Mouse (Mus musculus): ENCODE data around the gene Defb45. TPM values are rescaled to one million over a fixed set of nuclear protein-coding genes. Genes with fewer than 3 reads are reported as not detected.

The Defb45 gene
- polyA plus RNA-seq, 1 experiment, result not detected

DNA sequence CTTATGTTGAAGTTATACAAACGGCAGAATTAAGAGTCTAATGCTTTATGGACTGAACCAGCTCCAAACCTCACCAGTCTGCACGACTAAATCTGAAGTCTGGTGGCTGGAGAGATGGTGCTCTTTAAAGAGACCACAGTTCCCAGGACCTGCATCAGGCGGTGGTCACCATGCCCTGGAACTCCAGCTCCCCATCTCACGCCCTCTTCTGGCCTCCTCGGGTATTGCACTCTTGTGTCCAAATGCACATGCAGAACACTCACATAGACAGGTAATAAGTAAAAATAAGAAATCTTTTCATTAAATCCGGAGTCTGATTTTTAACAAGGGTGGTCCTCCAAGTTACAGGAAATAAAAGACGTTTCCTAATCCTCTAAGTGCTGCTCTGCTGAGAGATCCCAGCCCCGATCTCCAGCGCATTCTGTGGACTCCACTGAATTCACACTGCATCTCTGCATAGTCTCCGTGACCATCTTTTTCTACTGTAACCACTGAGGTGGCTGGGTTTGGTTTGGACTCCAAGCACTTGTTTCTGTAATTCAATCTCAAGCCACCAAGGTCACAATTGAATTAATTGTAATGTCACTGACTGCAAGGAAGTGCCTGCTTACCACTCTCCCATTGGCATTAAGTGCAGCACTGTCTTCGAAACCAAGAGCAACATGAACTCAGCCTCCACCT is 26.9 kb downstream of the Defb45 start, which contains the start of gene Defb21:
Gene Defb21 (plus strand): TSS at position 631 of the 681 bp plus-strand sequence.
- no peak within 1 kb of the TSS for H3K27ac ChIP-seq (ENCODE audit: control insufficient read depth, insufficient read depth, low read depth, low read length, poor library complexity)
- H3K4me3 ChIP-seq (replicated peaks; ENCODE audit: control insufficient read depth, low read depth, low read length), result no peak within 1 kb of the TSS
- TF ChIP-seq CTCF (IDR thresholded peaks at IDR 0.05; ENCODE audit: control insufficient read depth, insufficient read depth, low read length) (peak; percentile 45), POLR2A (IDR thresholded peaks at IDR 0.05; ENCODE audit: borderline replicate concordance, control insufficient read depth, low read depth, low read length) (no peak)
- WGBS, result 58% methylated on average over 11 of the region's 11 CpGs
- no peaks in the 10 kb centered on the region for H3K4me1 ChIP-seq (ENCODE audit: control insufficient read depth, insufficient read depth, low read length)

DNA sequence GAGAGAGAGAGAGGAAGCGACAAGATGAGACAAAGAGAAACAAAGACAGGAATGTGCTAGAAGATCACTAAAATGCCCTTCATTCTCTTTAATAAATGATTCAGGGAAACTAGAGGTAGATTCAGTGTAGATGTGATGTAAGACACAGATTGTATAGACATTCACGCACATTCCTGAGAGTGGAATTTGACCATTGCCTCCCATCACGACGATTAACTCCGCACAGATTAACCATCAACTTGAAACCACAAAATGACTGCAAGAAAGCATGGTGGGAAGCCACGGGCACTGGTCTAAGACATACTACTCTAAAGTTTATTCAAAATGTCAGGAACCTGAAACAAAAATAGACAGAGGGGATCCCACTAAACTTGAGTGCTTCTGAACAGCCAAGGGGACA is 28.9 kb downstream of the Defb45 start:
- TF ChIP-seq CTCF (IDR thresholded peaks at IDR 0.05; ENCODE audit: control insufficient read depth, insufficient read depth, low read length) (no peak), POLR2A (IDR thresholded peaks at IDR 0.05; ENCODE audit: borderline replicate concordance, control insufficient read depth, low read depth, low read length) (no peak)
- no peaks in the 10 kb centered on the region for H3K4me1 ChIP-seq (ENCODE audit: control insufficient read depth, insufficient read depth, low read length)
- WGBS, result 54% methylated on average over 6 of the region's 6 CpGs
- H3K27ac ChIP-seq (ENCODE audit: control insufficient read depth, insufficient read depth, low read depth, low read length, poor library complexity), result no peak overlapping the region
- no peak overlapping the region for H3K4me3 ChIP-seq (replicated peaks; ENCODE audit: control insufficient read depth, low read depth, low read length)

DNA sequence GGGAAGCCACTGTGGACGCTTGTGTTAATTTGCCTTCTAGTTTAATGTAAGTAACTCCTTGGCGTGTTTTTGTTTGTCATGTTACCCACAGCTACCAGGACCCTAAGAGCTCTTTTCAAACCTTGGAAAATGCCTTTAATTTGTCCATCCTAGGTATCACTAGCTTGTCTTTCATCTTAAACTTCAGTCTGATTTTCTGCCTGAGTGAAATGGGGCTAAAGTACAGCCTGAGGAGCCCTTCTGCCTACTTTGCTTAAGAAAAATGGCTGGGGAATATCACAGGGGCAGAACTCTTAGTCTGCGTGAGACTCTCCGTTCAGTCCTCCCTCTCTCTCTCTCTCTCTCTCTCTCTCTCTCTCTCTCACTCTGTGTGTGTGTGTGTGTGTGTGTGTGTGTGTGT is 29.3 kb downstream of the Defb45 start:
- 68% methylated on average over 4 of the region's 4 CpGs for WGBS
- Histone ChIP-seq H3K27ac (ENCODE audit: control insufficient read depth, insufficient read depth, low read depth, low read length, poor library complexity) (no peak overlapping the region), H3K4me3 (replicated peaks; ENCODE audit: control insufficient read depth, low read depth, low read length) (no peak overlapping the region), H3K4me1 (ENCODE audit: control insufficient read depth, insufficient read depth, low read length) (no peaks in the 10 kb centered on the region)
- no peak for TF ChIP-seq CTCF (IDR thresholded peaks at IDR 0.05; ENCODE audit: control insufficient read depth, insufficient read depth, low read length)
- TF ChIP-seq POLR2A (IDR thresholded peaks at IDR 0.05; ENCODE audit: borderline replicate concordance, control insufficient read depth, low read depth, low read length), result no peak

DNA sequence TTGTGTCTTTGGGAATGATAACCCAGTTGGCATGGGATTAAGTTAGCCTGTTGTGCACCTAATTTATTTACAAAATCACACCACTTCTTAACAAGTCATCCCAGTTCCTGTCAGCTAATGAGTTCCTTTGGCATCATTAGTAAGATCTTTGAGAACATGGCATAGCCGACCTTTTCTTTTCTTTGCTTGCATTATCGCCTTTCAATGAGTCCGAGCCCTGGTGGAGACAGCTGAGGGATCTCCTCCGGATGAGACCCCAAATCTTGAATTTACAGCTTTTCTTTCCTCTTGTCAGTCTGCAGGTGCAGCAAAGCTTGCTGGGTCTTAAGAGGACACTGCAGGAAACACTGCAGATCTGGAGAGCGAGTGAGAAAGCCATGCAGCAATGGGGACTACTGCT is 30.2 kb downstream of the Defb45 start, which contains the start of gene Gm17416:
Gene Gm17416 (plus strand): TSS at position 301 of the 400 bp plus-strand sequence.
- TF ChIP-seq CTCF (IDR thresholded peaks at IDR 0.05; ENCODE audit: control insufficient read depth, insufficient read depth, low read length) (no peak), POLR2A (IDR thresholded peaks at IDR 0.05; ENCODE audit: borderline replicate concordance, control insufficient read depth, low read depth, low read length) (no peak)
- Histone ChIP-seq H3K4me1 (ENCODE audit: control insufficient read depth, insufficient read depth, low read length) (no peaks in the 10 kb centered on the region), H3K27ac (ENCODE audit: control insufficient read depth, insufficient read depth, low read depth, low read length, poor library complexity) (no peak within 1 kb of the TSS), H3K4me3 (replicated peaks; ENCODE audit: control insufficient read depth, low read depth, low read length) (no peak within 1 kb of the TSS)
- 81% methylated on average over 5 of the region's 5 CpGs for WGBS

DNA sequence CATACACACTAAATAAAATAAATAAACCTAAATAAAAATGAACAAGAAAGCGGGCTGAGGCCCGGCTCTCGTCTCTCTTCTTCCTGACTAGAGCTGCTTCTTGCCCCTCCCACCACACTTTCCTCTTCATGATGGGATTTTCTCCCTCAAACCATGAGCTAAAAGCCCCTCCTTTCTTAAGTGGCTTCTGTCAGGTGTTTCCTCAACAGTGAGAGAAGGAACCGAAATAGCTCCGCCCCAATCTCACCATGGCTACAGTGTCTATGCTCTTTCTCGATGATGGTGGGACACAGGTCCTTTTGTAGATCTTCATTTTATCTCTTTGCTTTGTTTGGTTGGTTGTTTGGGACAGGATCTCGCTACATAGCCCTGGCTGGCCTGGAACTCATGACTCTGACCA is 42.5 kb downstream of the Defb45 start:
- H3K4me1 ChIP-seq (ENCODE audit: control insufficient read depth, insufficient read depth, low read length), result no peaks in the 10 kb centered on the region
- 26% methylated on average over 7 of the region's 7 CpGs for WGBS
- no peak overlapping the region for H3K4me3 ChIP-seq (replicated peaks; ENCODE audit: control insufficient read depth, low read depth, low read length)
- H3K27ac ChIP-seq (ENCODE audit: control insufficient read depth, insufficient read depth, low read depth, low read length, poor library complexity), result no peak overlapping the region
- no peak for TF ChIP-seq POLR2A (IDR thresholded peaks at IDR 0.05; ENCODE audit: borderline replicate concordance, control insufficient read depth, low read depth, low read length)
- no peak for TF ChIP-seq CTCF (IDR thresholded peaks at IDR 0.05; ENCODE audit: control insufficient read depth, insufficient read depth, low read length)

DNA sequence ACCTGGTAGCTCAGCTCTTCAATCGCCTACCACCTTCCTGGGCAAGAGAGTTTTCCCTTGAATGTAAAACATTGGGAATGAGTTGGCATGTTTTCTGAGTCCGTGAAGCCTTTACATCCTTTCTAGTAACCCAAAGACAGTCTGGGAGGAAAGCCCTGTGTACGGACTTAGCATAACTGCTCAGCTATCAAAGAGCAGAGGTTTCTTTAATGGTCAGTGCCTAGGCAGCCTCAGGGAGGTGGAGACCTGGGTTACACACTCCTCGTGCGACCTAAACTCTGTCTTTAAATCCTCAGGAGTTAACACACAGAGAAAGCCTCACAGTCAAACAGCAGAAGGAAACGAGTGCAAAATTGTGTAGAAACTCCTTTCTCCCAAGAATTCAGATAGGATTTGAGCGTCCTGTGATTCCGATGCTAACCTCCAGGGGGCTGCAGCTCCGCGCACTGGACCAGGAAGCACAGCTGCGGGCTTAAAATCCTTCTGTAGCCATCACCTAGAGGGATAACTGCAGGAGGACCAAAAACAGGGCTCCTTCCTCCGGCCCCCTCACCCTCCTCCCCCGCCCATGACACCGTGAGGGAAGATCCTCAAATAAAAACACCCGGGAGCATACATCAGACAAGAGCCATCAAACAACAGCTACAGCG is 45.3 kb downstream of the Defb45 start:
- H3K4me3 ChIP-seq (replicated peaks; ENCODE audit: control insufficient read depth, low read depth, low read length), result no peak overlapping the region
- 16% methylated on average over 16 of the region's 16 CpGs for WGBS
- no peak overlapping the region for H3K27ac ChIP-seq (ENCODE audit: control insufficient read depth, insufficient read depth, low read depth, low read length, poor library complexity)
- TF ChIP-seq CTCF (IDR thresholded peaks at IDR 0.05; ENCODE audit: control insufficient read depth, insufficient read depth, low read length) (peak; percentile 42; the same call in 1 of the 2 replicates), POLR2A (IDR thresholded peaks at IDR 0.05; ENCODE audit: borderline replicate concordance, control insufficient read depth, low read depth, low read length) (no peak)
- H3K4me1 ChIP-seq (ENCODE audit: control insufficient read depth, insufficient read depth, low read length), result no peaks in the 10 kb centered on the region

DNA sequence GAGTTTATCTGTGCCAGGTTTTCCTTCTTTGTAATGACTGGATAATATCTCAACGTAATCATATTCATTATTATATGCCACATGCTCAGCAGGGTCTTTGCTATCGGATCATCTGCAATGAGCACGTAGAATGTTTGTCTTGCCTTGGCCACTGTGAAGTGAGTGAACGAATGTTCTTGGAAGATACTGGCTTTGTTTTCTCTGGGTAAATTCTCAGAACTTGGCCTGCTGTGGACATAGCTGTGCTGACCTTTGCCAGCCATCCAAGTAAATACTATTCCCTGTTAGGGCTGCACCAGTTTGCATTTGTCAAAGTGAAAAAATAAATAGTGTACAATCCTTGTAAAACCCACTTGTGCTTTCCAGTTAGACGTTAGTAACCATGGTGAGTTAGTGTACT is 51.1 kb downstream of the Defb45 start:
- no peak overlapping the region for H3K27ac ChIP-seq (ENCODE audit: control insufficient read depth, insufficient read depth, low read depth, low read length, poor library complexity)
- H3K4me1 ChIP-seq (ENCODE audit: control insufficient read depth, insufficient read depth, low read length), result no peaks in the 10 kb centered on the region
- no peak for TF ChIP-seq POLR2A (IDR thresholded peaks at IDR 0.05; ENCODE audit: borderline replicate concordance, control insufficient read depth, low read depth, low read length)
- no peak for TF ChIP-seq CTCF (IDR thresholded peaks at IDR 0.05; ENCODE audit: control insufficient read depth, insufficient read depth, low read length)
- WGBS, result 78% methylated on average over 5 of the region's 5 CpGs
- no peak overlapping the region for H3K4me3 ChIP-seq (replicated peaks; ENCODE audit: control insufficient read depth, low read depth, low read length)

DNA sequence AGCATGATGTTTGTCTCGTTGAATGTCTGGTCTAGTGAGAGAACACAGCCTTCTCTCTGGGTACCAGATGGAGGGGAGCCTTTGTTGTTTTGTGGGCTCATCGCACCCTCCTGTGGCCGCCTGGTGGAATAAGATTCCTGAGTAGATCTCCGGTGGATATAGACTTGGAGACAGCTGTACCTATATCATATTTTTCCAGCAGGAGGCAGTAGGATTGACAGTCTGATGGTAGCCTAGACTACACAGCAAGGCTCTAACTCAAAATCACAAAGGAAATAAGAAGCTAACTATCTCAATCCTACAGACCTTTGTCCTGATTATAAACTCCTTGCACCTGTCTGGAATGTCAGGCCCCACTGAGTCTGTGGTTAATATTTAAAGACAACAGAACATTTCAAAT is 54.5 kb downstream of the Defb45 start:
- Histone ChIP-seq H3K4me3 (replicated peaks; ENCODE audit: control insufficient read depth, low read depth, low read length) (no peak overlapping the region), H3K27ac (ENCODE audit: control insufficient read depth, insufficient read depth, low read depth, low read length, poor library complexity) (no peak overlapping the region), H3K4me1 (ENCODE audit: control insufficient read depth, insufficient read depth, low read length) (no peaks in the 10 kb centered on the region; the same call in 1 of the 2 replicates)
- TF ChIP-seq CTCF (IDR thresholded peaks at IDR 0.05; ENCODE audit: control insufficient read depth, insufficient read depth, low read length) (peak; percentile 6; the same call in 1 of the 2 replicates), POLR2A (IDR thresholded peaks at IDR 0.05; ENCODE audit: borderline replicate concordance, control insufficient read depth, low read depth, low read length) (no peak)
- WGBS, result 12% methylated on average over 4 of the region's 4 CpGs

Measured in bone marrow, adult 2 months (tissue).